Mouse (Mus musculus) heart, postnatal 0 days (tissue): ENCODE results near the gene Yod1. TPM values are rescaled to one million over a fixed set of nuclear protein-coding genes. Genes with fewer than 3 reads are reported as not detected.

Experiments used
- ATAC-seq: fragments of 200-750 bp; cut with Nextera tagmentation; 2 replicates; pipeline ENCODE4 v1.8.0; 2017; ENCODE audit warnings: low read depth, moderate number of reproducible peaks, moderate library complexity; ENCODE audit not compliant: insufficient read depth
- DNase-seq: peaks from one replicate; pipeline ENCODE4 v3.0.0-alpha.2; 2016; ENCODE audit warnings: low spot score
- H3K27ac ChIP-seq: fragments of 300-500 bp; sonication (generic); 2 replicates; pipeline ENCODE4 v1.5.1; 2014; ENCODE audit warnings: low read depth, mild to moderate bottlenecking
- H3K27me3 ChIP-seq: fragments of 300-500 bp; sonication (generic); 2 replicates; pipeline ENCODE4 v1.6.1; 2014; ENCODE audit warnings: low read length, mixed read lengths; ENCODE audit not compliant: control insufficient read depth, insufficient read depth
- H3K36me3 ChIP-seq: fragments of 300-500 bp; sonication (generic); replicated peaks from 2 replicates; pipeline ENCODE4 v1.6.1; 2014; ENCODE audit warnings: low read length, mixed read lengths; ENCODE audit not compliant: control insufficient read depth, insufficient read depth
- H3K4me1 ChIP-seq: fragments of 300-500 bp; sonication (generic); 2 replicates; pipeline ENCODE4 v1.6.1; 2014; ENCODE audit warnings: antibody characterized with exemption; ENCODE audit not compliant: control insufficient read depth, insufficient read depth
- H3K4me2 ChIP-seq: fragments of 300-500 bp; sonication (generic); 2 replicates; pipeline ENCODE4 v1.6.1; 2014; ENCODE audit warnings: low read depth, mild to moderate bottlenecking, low read length, moderate library complexity
- H3K4me3 ChIP-seq: fragments of 300-500 bp; sonication (generic); 2 replicates; pipeline ENCODE4 v1.5.1; 2014; ENCODE audit warnings: low read depth, low read length
- H3K9ac ChIP-seq: fragments of 300-500 bp; sonication (generic); replicated peaks from 2 replicates; pipeline ENCODE4 v1.6.1; 2014; ENCODE audit warnings: low read depth, low read length, mixed read lengths
- H3K9me3 ChIP-seq: fragments of 300-500 bp; sonication (generic); replicated peaks from 2 replicates; pipeline ENCODE4 v1.6.1; 2016; ENCODE audit warnings: low read length; ENCODE audit not compliant: control insufficient read depth
- CTCF ChIP-seq: IDR thresholded peaks from 2 replicates; pipeline ENCODE4 v1.5.1; 2016; ENCODE audit warnings: antibody characterized with exemption, control low read depth, low read depth
- EP300 ChIP-seq: IDR thresholded peaks from 2 replicates; pipeline ENCODE4 v1.6.1; 2016; ENCODE audit warnings: antibody characterized with exemption, low read depth
- WGBS: fragments of 180-500 bp; shearing (Covaris S2); extraction: QIAGEN DNeasy Blood & Tissue Kit; methylation state at CpG from one replicate; pipeline ENCODE4 v1.1.7; 2014; 5-methylcytosine and 5-hydroxymethylcytosine counted together
- polyA plus RNA-seq: library from polyadenylated mRNA; unstranded; fragments of >200 nt; fragmentation: Nextera tagmentation; extraction: Ambion mirVana; gene quantifications from 2 replicates; pipeline ENCODE4 v1.2.1, GENCODE M21; 2015
- total RNA-seq: library from RNA; depleted of rRNA; stranded (reverse); fragments of >200 nt; gene quantifications from 2 replicates; pipeline ENCODE4 v1.2.3, GENCODE M21; 2014; ENCODE audit warnings: low replicate concordance; rRNA removed

Gene Yod1
- total RNA-seq (4.6 and 4.9 TPM in 2 replicates), polyA plus RNA-seq (6.4 and 6.5 TPM in 2 replicates)

DNA sequence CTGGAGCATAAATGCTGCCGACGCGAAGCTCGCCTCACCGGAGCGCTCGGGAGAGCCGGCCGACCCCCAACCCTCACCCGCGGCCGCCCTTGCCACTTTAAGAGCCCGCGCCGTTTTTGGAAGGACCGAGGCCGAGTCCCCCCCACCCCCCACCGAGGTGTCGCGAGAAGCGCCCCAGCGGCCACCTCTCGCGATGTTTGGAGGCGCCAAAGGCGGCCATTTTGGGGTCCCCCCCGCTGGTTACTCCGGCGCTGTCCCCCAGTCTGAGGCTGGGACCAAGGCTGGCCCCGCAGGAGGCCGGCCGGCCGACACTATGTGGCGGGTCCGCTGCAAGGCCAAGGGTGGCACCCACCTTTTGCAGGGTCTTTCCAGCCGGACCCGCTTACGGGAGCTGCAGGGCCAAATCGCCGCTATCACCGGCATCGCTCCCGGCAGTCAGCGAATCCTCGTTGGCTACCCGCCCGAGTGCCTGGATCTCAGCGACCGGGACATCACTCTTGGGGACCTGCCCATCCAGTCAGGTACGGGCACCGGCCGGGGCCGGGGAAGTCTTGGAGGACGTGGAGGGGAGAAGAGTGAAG, at the start of gene Yod1:
TSS of gene Yod1 (plus strand) at position 37 of the 581 bp plus-strand sequence.
- H3K27ac ChIP-seq, result peak within 1 kb of the TSS; percentile 88
- H3K4me2 ChIP-seq, result peak within 1 kb of the TSS; percentile 96
- TF ChIP-seq EP300 (peak; percentile 95), CTCF (no peak; the same call in 1 of the 2 replicates)
- peaks cover 9% of the 10 kb centered on the region for H3K36me3 ChIP-seq
- H3K9ac ChIP-seq, result peak within 1 kb of the TSS; percentile 76
- peak within 1 kb of the TSS; percentile 65 for H3K4me3 ChIP-seq
- ATAC-seq (peak; percentile 81), DNase-seq (peak; percentile 86)
- no peaks in the 10 kb centered on the region for H3K9me3 ChIP-seq
- under 1% methylated on average over 53 of the region's 54 CpGs for WGBS
- no peaks in the 10 kb centered on the region for H3K27me3 ChIP-seq
- H3K4me1 ChIP-seq, result peaks cover 3% of the 10 kb centered on the region; the same call in 1 of the 2 replicates

GRCm38 (mm10) chr1:130678551-130678950, 38.6 kb upstream of the Yod1 start:
- no peak overlapping the region for H3K27ac ChIP-seq
- DNase-seq (no peak), ATAC-seq (no peak)
- no peak overlapping the region for H3K4me2 ChIP-seq
- H3K4me3 ChIP-seq, result no peak overlapping the region
- no peaks in the 10 kb centered on the region for H3K9me3 ChIP-seq
- no peak for TF ChIP-seq EP300
- TF ChIP-seq CTCF, result no peak
- no peaks in the 10 kb centered on the region for H3K27me3 ChIP-seq
- no peak overlapping the region for H3K9ac ChIP-seq
- WGBS, result 85% methylated on average over 2 of the region's 2 CpGs
- H3K4me1 ChIP-seq, result no peaks in the 10 kb centered on the region
- no peaks in the 10 kb centered on the region for H3K36me3 ChIP-seq

GRCm38 (mm10) chr1:130681075-130681474, 36.1 kb upstream of the Yod1 start:
- 46% methylated on average over 2 of the region's 2 CpGs for whole genome bisulfite sequencing
- H3K4me1 ChIP-seq, result no peaks in the 10 kb centered on the region
- ATAC-seq, result no peak
- TF ChIP-seq CTCF (no peak), EP300 (no peak)
- H3K9ac ChIP-seq, result no peak overlapping the region
- DNase-seq, result no peak
- no peak overlapping the region for H3K27ac ChIP-seq
- no peaks in the 10 kb centered on the region for H3K9me3 ChIP-seq
- H3K4me3 ChIP-seq, result no peak overlapping the region
- H3K36me3 ChIP-seq, result no peaks in the 10 kb centered on the region
- no peak overlapping the region for H3K4me2 ChIP-seq
- H3K27me3 ChIP-seq, result no peaks in the 10 kb centered on the region

DNA sequence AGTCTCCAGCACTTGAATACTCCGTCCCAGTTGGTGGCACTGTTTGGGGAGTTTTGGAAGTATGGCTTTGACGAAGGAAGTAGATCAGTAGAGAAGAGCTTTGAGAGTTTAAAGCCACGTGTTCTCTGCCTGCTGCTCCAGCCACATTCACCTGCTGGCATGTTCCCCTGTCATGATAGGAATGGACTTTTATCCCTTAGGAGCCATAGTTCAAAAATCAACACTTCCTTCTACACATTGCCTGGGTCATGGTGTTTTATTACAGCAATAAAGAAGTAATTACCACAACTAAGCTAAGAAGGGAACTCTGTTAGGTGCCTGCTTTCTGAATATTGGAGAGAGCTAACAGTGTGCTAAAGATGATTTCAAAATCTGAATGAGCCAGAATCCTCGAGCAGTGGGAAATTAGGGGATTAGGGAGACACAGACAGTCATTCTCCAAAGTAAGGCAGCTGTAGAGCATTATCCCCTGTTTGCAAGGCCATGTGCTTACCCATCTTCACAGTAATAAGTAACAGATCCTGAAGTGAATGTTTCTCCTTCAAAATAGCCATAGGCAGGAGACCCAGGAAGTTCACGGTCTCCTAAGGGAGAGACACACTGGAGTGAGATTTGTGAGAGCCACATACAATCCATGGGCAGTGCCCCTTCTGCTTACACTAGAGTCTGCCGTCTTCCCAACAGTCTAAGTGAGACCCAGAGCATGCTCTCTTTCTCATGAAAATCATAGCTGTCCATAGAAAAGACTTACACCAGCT, 35.3 kb upstream of the Yod1 start:
- H3K36me3 ChIP-seq, result no peaks in the 10 kb centered on the region
- TF ChIP-seq EP300 (no peak), CTCF (no peak)
- no peak overlapping the region for H3K4me3 ChIP-seq
- H3K27me3 ChIP-seq, result no peaks in the 10 kb centered on the region
- DNase-seq, result no peak
- ATAC-seq, result no peak
- no peak overlapping the region for H3K27ac ChIP-seq
- 74% methylated on average over 6 of the region's 6 CpGs for WGBS
- no peak overlapping the region for H3K9ac ChIP-seq
- no peaks in the 10 kb centered on the region for H3K9me3 ChIP-seq
- H3K4me2 ChIP-seq, result no peak overlapping the region
- no peaks in the 10 kb centered on the region for H3K4me1 ChIP-seq

GRCm38 (mm10) chr1:130683905-130684304, 33.2 kb upstream of the Yod1 start:
- H3K27me3 ChIP-seq, result no peaks in the 10 kb centered on the region
- H3K27ac ChIP-seq, result no peak overlapping the region
- H3K36me3 ChIP-seq, result no peaks in the 10 kb centered on the region
- H3K9ac ChIP-seq, result no peak overlapping the region
- H3K4me2 ChIP-seq, result no peak overlapping the region
- DNase-seq (no peak), ATAC-seq (no peak)
- H3K4me1 ChIP-seq, result no peaks in the 10 kb centered on the region
- WGBS, result 30% methylated on average over 1 of the region's 1 CpGs
- H3K9me3 ChIP-seq, result 0 out of 2 replicates have a peak, but pooled peaks cover 5% of the 10 kb centered on the region
- no peak overlapping the region for H3K4me3 ChIP-seq
- TF ChIP-seq CTCF, result no peak
- TF ChIP-seq EP300, result no peak
